Comparison of ENCODE assay signal across 9 mouse cellular contexts in genomic region chr4:133213268-133213590, GRCm38 (mm10). TPM values are rescaled to one million over a fixed set of nuclear protein-coding genes. Genes with fewer than 3 reads are reported as not detected.
DNase-seq lines count a peak whose midpoint lies in the region; ATAC-seq and TF ChIP-seq lines count a peak whose summit lies in the region.
"Had no signal": no experiment of that assay in that cellular context is flagged by ENCODE, and none has a peak within 500 bp of the region (broad histone marks: within the 10 kb centered on the region; RNA-seq: fewer than 3 reads in every experiment).

No protein-coding gene starts in this region.

- H3K4me3 ChIP-seq in heart, embryonic 11.5 days (ENCODE audit: low read depth, low read length) = peak overlapping the region; percentile 62
- H3K4me3 ChIP-seq in hindbrain, embryonic 12.5 days = peak overlapping the region; percentile 77
- H3K4me3 ChIP-seq in liver, embryonic 13.5 days (replicated peaks) = peak overlapping the region; percentile 67; the same call in 1 of the 2 replicates
- peak overlapping the region; percentile 64 for H3K4me3 ChIP-seq in stomach, embryonic 16.5 days (replicated peaks; ENCODE audit: low read length)

- peaks cover 40% of the 10 kb centered on the region for H3K27me3 ChIP-seq in heart, embryonic 11.5 days (ENCODE audit: control insufficient read depth, insufficient read depth, low read length)
- no peaks in the 10 kb centered on the region for H3K27me3 ChIP-seq in Patski
- H3K27me3 ChIP-seq in hindbrain, embryonic 12.5 days = peaks cover 59% of the 10 kb centered on the region
- H3K27me3 ChIP-seq in liver, embryonic 13.5 days = peaks cover 77% of the 10 kb centered on the region
- peaks cover 10% of the 10 kb centered on the region for H3K27me3 ChIP-seq in stomach, embryonic 16.5 days (ENCODE audit: control insufficient read depth, insufficient read depth, low read length)

- no peak for ATAC-seq in heart, embryonic 11.5 days (replicated peaks; ENCODE audit: insufficient number of reproducible peaks, low FRiP score, low TSS enrichment)
- peak; percentile 17 for ATAC-seq in Patski
- no peak for ATAC-seq in hindbrain, embryonic 12.5 days (ENCODE audit: low FRiP score)
- ATAC-seq in liver, embryonic 13.5 days (ENCODE audit: low read depth) = no peak
- ATAC-seq in stomach, embryonic 16.5 days (ENCODE audit: insufficient read depth, low FRiP score) = no peak
- ATAC-seq in erythroid progenitor cell, adult 5-6 weeks (replicated peaks; ENCODE audit: low FRiP score, poor library complexity, severe bottlenecking) = no peak

- TF ChIP-seq CTCF in Patski (IDR thresholded peaks at IDR 0.05) = no peak

- CTCF ChIA-PET in Patski (lab: Charles Lee) = no interaction called here

- peak overlapping the region; percentile 87 for H3K4me2 ChIP-seq in heart, embryonic 11.5 days
- peak overlapping the region; percentile 95 for H3K4me2 ChIP-seq in hindbrain, embryonic 12.5 days (replicated peaks)
- peak overlapping the region; percentile 92 for H3K4me2 ChIP-seq in liver, embryonic 13.5 days
- peak overlapping the region; percentile 88 for H3K4me2 ChIP-seq in stomach, embryonic 16.5 days (ENCODE audit: low read depth, low read length)

- POLR2A ChIA-PET in Patski (lab: Charles Lee) = interaction anchor here (0.6 kb wide), 1 partner anchor 130 kb away, joined by 3 read pairs; no protein-coding TSS in a partner anchor

- WGBS in heart, embryonic 11.5 days (ENCODE audit: insufficient replicate concordance) = 2% methylated on average over 9 of the region's 9 CpGs
- WGBS in hindbrain, embryonic 12.5 days = 4% methylated on average over 9 of the region's 9 CpGs
- 5% methylated on average over 9 of the region's 9 CpGs for WGBS in liver, embryonic 13.5 days (ENCODE audit: insufficient replicate concordance)
- 3% methylated on average over 9 of the region's 9 CpGs for WGBS in stomach, embryonic 16.5 days

- no peak for DNase-seq in heart, adult 9 months (ENCODE audit: low spot score in 2 of 2)
- no peak for DNase-seq in Patski (ENCODE audit: low read depth, low spot score)
- DNase-seq in liver, embryonic 13.5 days = no peak
- DNase-seq in adrenal gland, adult 2 months = no peak

- H3K36me3 ChIP-seq in heart, embryonic 11.5 days (ENCODE audit: control insufficient read depth, insufficient read depth, low read length) = no peaks in the 10 kb centered on the region
- H3K36me3 ChIP-seq in hindbrain, embryonic 12.5 days = no peaks in the 10 kb centered on the region
- H3K36me3 ChIP-seq in liver, embryonic 13.5 days = no peaks in the 10 kb centered on the region
- H3K36me3 ChIP-seq in stomach, embryonic 16.5 days (ENCODE audit: control insufficient read depth, insufficient read depth, low read length) = no peaks in the 10 kb centered on the region

- in situ Hi-C loops in Patski (cut with MboI; ENCODE audit: low pct_unique_long_range_greater_than_20kb) = loop anchor here (5.0 to 10.0 kb wide), 2 partner anchors 206 to 268 kb away; no protein-coding TSS in a partner anchor

- H3K4me1 ChIP-seq in heart, embryonic 11.5 days (ENCODE audit: control insufficient read depth, insufficient read depth, low read length) = peaks cover 10% of the 10 kb centered on the region
- peaks cover 25% of the 10 kb centered on the region for H3K4me1 ChIP-seq in hindbrain, embryonic 12.5 days
- peaks cover 20% of the 10 kb centered on the region for H3K4me1 ChIP-seq in liver, embryonic 13.5 days (replicated peaks)
- peaks cover 18% of the 10 kb centered on the region for H3K4me1 ChIP-seq in stomach, embryonic 16.5 days (ENCODE audit: control insufficient read depth, insufficient read depth, low read length)

- no peak overlapping the region for H3K9ac ChIP-seq in heart, embryonic 11.5 days (ENCODE audit: low read depth, low read length)
- peak overlapping the region; percentile 61 for H3K9ac ChIP-seq in hindbrain, embryonic 12.5 days
- H3K9ac ChIP-seq in liver, embryonic 13.5 days = 0 out of 2 replicates have a peak overlapping the region, but pooled peaks have one; percentile 9
- H3K9ac ChIP-seq in stomach, embryonic 16.5 days (ENCODE audit: low read length) = no peak overlapping the region

- H3K9me3 ChIP-seq in heart, embryonic 11.5 days (replicated peaks; ENCODE audit: control insufficient read depth, low read length) = no peaks in the 10 kb centered on the region
- H3K9me3 ChIP-seq in hindbrain, embryonic 12.5 days (replicated peaks) = no peaks in the 10 kb centered on the region
- no peaks in the 10 kb centered on the region for H3K9me3 ChIP-seq in liver, embryonic 13.5 days (replicated peaks)
- H3K9me3 ChIP-seq in stomach, embryonic 16.5 days (replicated peaks; ENCODE audit: control insufficient read depth, low read length) = no peaks in the 10 kb centered on the region

- H3K27ac ChIP-seq in heart, embryonic 11.5 days (ENCODE audit: low read depth, low read length) = no peak overlapping the region
- H3K27ac ChIP-seq in hindbrain, embryonic 12.5 days = no peak overlapping the region
- no peak overlapping the region for H3K27ac ChIP-seq in liver, embryonic 13.5 days
- no peak overlapping the region for H3K27ac ChIP-seq in stomach, embryonic 16.5 days (ENCODE audit: low read length)

RNA-seq across cellular contexts. Expression of gene Gpr3, which starts 0.9 kb away (rescaled TPM):
- 0.37 and 0.61 TPM in 2 replicates for polyA plus RNA-seq in heart, embryonic 11.5 days (2014; fragmentation: Nextera tagmentation; extraction: Ambion mirVana)
- polyA plus RNA-seq in Patski (2021) = 0.63 TPM
- 0.08 and 0.35 TPM in 2 replicates for polyA plus RNA-seq in hindbrain, embryonic 12.5 days (2016; fragmentation: Nextera tagmentation; extraction: Ambion mirVana)
- polyA plus RNA-seq in liver, embryonic 13.5 days (2015; fragmentation: Nextera tagmentation; extraction: Ambion mirVana) = not detected in 2 replicates
- polyA plus RNA-seq in stomach, embryonic 16.5 days (2015; fragmentation: Nextera tagmentation; extraction: Ambion mirVana) = 0.12 TPM in 1 of 2 replicates, not detected in the other
- not detected in 2 replicates for total RNA-seq in erythroid progenitor cell, adult 5-6 weeks (2015; ENCODE audit: low replicate concordance)
- total RNA-seq in erythroid progenitor cell, adult 5-6 weeks (2017; ENCODE audit: low replicate concordance) = not detected in 2 replicates
- under 1 TPM; 0.17 to 0.21 TPM for total RNA-seq in adrenal gland, adult 2 months (2021)
- 0.49 and 1.1 TPM in 2 replicates for polyA plus RNA-seq in adrenal gland, adult 2 months (2012; rRNA removed)

RNA-seq across cellular contexts. Expression of gene Cd164l2, which starts 1.3 kb away (rescaled TPM):
- 0.27 and 0.77 TPM in 2 replicates for polyA plus RNA-seq in heart, embryonic 11.5 days (2014; fragmentation: Nextera tagmentation; extraction: Ambion mirVana)
- 0.51 TPM for polyA plus RNA-seq in Patski (2021)
- 2.0 and 2.3 TPM in 2 replicates for polyA plus RNA-seq in hindbrain, embryonic 12.5 days (2016; fragmentation: Nextera tagmentation; extraction: Ambion mirVana)
- 0.20 TPM in 1 of 2 replicates, not detected in the other for polyA plus RNA-seq in liver, embryonic 13.5 days (2015; fragmentation: Nextera tagmentation; extraction: Ambion mirVana)
- 9.2 and 9.5 TPM in 2 replicates for polyA plus RNA-seq in stomach, embryonic 16.5 days (2015; fragmentation: Nextera tagmentation; extraction: Ambion mirVana)
- total RNA-seq in erythroid progenitor cell, adult 5-6 weeks (2015; ENCODE audit: low replicate concordance) = not detected in 2 replicates
- total RNA-seq in erythroid progenitor cell, adult 5-6 weeks (2017; ENCODE audit: low replicate concordance) = not detected in 2 replicates
- 1 to 10 TPM; 1.6 to 4.0 TPM for total RNA-seq in adrenal gland, adult 2 months (2021)
- polyA plus RNA-seq in adrenal gland, adult 2 months (2012; rRNA removed) = 2.5 and 5.6 TPM in 2 replicates
- total RNA-seq: CH12.LX had no signal

RNA-seq across cellular contexts. Expression of gene Map3k6, which starts 27.4 kb away (rescaled TPM):
- polyA plus RNA-seq in heart, embryonic 11.5 days (2014; fragmentation: Nextera tagmentation; extraction: Ambion mirVana) = 1.5 and 1.7 TPM in 2 replicates
- 3.3 TPM for polyA plus RNA-seq in Patski (2021)
- 1.9 and 2.3 TPM in 2 replicates for polyA plus RNA-seq in hindbrain, embryonic 12.5 days (2016; fragmentation: Nextera tagmentation; extraction: Ambion mirVana)
- polyA plus RNA-seq in liver, embryonic 13.5 days (2015; fragmentation: Nextera tagmentation; extraction: Ambion mirVana) = 1.7 and 1.9 TPM in 2 replicates
- 17.1 and 21.0 TPM in 2 replicates for polyA plus RNA-seq in stomach, embryonic 16.5 days (2015; fragmentation: Nextera tagmentation; extraction: Ambion mirVana)
- 4.2 TPM in 1 of 2 replicates, not detected in the other for total RNA-seq in erythroid progenitor cell, adult 5-6 weeks (2015; ENCODE audit: low replicate concordance)
- 8.1 TPM in 1 of 2 replicates, not detected in the other for total RNA-seq in erythroid progenitor cell, adult 5-6 weeks (2017; ENCODE audit: low replicate concordance)
- 10 to 100 TPM; 22.4 to 22.9 TPM for total RNA-seq in adrenal gland, adult 2 months (2021)
- 17.5 and 17.6 TPM in 2 replicates for polyA plus RNA-seq in adrenal gland, adult 2 months (2012; rRNA removed)

RNA-seq across cellular contexts. Expression of gene Sytl1, which starts 49.7 kb away (rescaled TPM):
- 0.11 and 0.42 TPM in 2 replicates for polyA plus RNA-seq in heart, embryonic 11.5 days (2014; fragmentation: Nextera tagmentation; extraction: Ambion mirVana)
- polyA plus RNA-seq in Patski (2021) = 0.15 TPM
- polyA plus RNA-seq in hindbrain, embryonic 12.5 days (2016; fragmentation: Nextera tagmentation; extraction: Ambion mirVana) = 0.67 and 1.2 TPM in 2 replicates
- polyA plus RNA-seq in liver, embryonic 13.5 days (2015; fragmentation: Nextera tagmentation; extraction: Ambion mirVana) = 0.42 and 0.55 TPM in 2 replicates
- polyA plus RNA-seq in stomach, embryonic 16.5 days (2015; fragmentation: Nextera tagmentation; extraction: Ambion mirVana) = 52.0 and 76.1 TPM in 2 replicates
- total RNA-seq in erythroid progenitor cell, adult 5-6 weeks (2015; ENCODE audit: low replicate concordance) = 0.84 TPM in 1 of 2 replicates, not detected in the other
- 1.8 TPM in 1 of 2 replicates, not detected in the other for total RNA-seq in erythroid progenitor cell, adult 5-6 weeks (2017; ENCODE audit: low replicate concordance)
- total RNA-seq in adrenal gland, adult 2 months (2021) = 1 to 10 TPM; 1.4 to 1.9 TPM
- polyA plus RNA-seq in adrenal gland, adult 2 months (2012; rRNA removed) = 2.2 and 2.8 TPM in 2 replicates

Comparison
In these comparisons a context has a peak if more than half of its experiments do, and no peak if none do; other contexts are left out.
1. H3K9ac ChIP-seq: peak in hindbrain, embryonic 12.5 days (single experiment) and liver, embryonic 13.5 days (single experiment); none in heart, embryonic 11.5 days (single experiment) and stomach, embryonic 16.5 days (single experiment).
2. Peak in every context shown above with its lines, with median percentiles within 50 percentile points of each other: H3K4me2 ChIP-seq and H3K4me3 ChIP-seq.